Mouse (Mus musculus): ENCODE results near the gene Hist1h2bb. TPM values are rescaled to one million over a fixed set of nuclear protein-coding genes. Genes with fewer than 3 reads are reported as not detected.
A peak's percentile ranks its signal among the peaks of the same experiment; 100 is the strongest.

Hist1h2bb gene
- polyA plus RNA-seq, 1 experiment from 2014 or later, result 4.0 TPM

GRCm38 (mm10) chr13:23705751-23706356 is 40.7 kb upstream of the Hist1h2bb start:
- no peak for ATAC-seq (ENCODE audit: low read depth)
- Histone ChIP-seq H3K9me3 (ENCODE audit: control insufficient read depth, low read length) (no peaks in the 10 kb centered on the region), H3K27me3 (ENCODE audit: control insufficient read depth, insufficient read depth, low read depth, low read length) (no peaks in the 10 kb centered on the region), H3K9ac (ENCODE audit: low read length) (no peak overlapping the region), H3K27ac (ENCODE audit: low read length) (no peak overlapping the region), H3K36me3 (ENCODE audit: control insufficient read depth, insufficient read depth, low read length) (no peaks in the 10 kb centered on the region), H3K4me1 (replicated peaks; ENCODE audit: control insufficient read depth, insufficient read depth, low read length) (peaks cover 7% of the 10 kb centered on the region; the same call in 1 of the 2 replicates), H3K4me3 (ENCODE audit: low read length) (no peak overlapping the region), H3K4me2 (ENCODE audit: low read depth, low read length) (no peak overlapping the region)
- 84% methylated on average over 7 of the region's 7 CpGs for WGBS

- H3K4me1 ChIP-seq (replicated peaks; ENCODE audit: control insufficient read depth, insufficient read depth, low read length), result 0 out of 2 replicates have a peak, but pooled peaks cover 4% of the 10 kb centered on the region
- no peak for ATAC-seq (ENCODE audit: low read depth)
- no peak overlapping the region for H3K9ac ChIP-seq (ENCODE audit: low read length)
- no peaks in the 10 kb centered on the region for H3K27me3 ChIP-seq (ENCODE audit: control insufficient read depth, insufficient read depth, low read depth, low read length)
- H3K36me3 ChIP-seq (ENCODE audit: control insufficient read depth, insufficient read depth, low read length), result no peaks in the 10 kb centered on the region
- H3K4me2 ChIP-seq (ENCODE audit: low read depth, low read length), result no peak overlapping the region
- H3K9me3 ChIP-seq (ENCODE audit: control insufficient read depth, low read length), result no peaks in the 10 kb centered on the region
- no peak overlapping the region for H3K27ac ChIP-seq (ENCODE audit: low read length)
- 86% methylated on average over 12 of the region's 12 CpGs for WGBS
- H3K4me3 ChIP-seq (ENCODE audit: low read length), result no peak overlapping the region
Observed at GRCm38 (mm10) chr13:23706771-23707170, 39.8 kb upstream of the Hist1h2bb start.

- Histone ChIP-seq H3K4me1 (replicated peaks; ENCODE audit: control insufficient read depth, insufficient read depth, low read length) (0 out of 2 replicates have a peak, but pooled peaks cover 4% of the 10 kb centered on the region), H3K27ac (ENCODE audit: low read length) (no peak overlapping the region), H3K4me2 (ENCODE audit: low read depth, low read length) (no peak overlapping the region), H3K36me3 (ENCODE audit: control insufficient read depth, insufficient read depth, low read length) (no peaks in the 10 kb centered on the region), H3K4me3 (ENCODE audit: low read length) (no peak overlapping the region), H3K9ac (ENCODE audit: low read length) (no peak overlapping the region), H3K27me3 (ENCODE audit: control insufficient read depth, insufficient read depth, low read depth, low read length) (no peaks in the 10 kb centered on the region), H3K9me3 (ENCODE audit: control insufficient read depth, low read length) (no peaks in the 10 kb centered on the region)
- 89% methylated on average over 4 of the region's 4 CpGs for WGBS
- no peak for ATAC-seq (ENCODE audit: low read depth)
Observed at GRCm38 (mm10) chr13:23708041-23708440, 38.5 kb upstream of the Hist1h2bb start.

GRCm38 (mm10) chr13:23708654-23709053 is 37.9 kb upstream of the Hist1h2bb start:
- Histone ChIP-seq H3K27me3 (ENCODE audit: control insufficient read depth, insufficient read depth, low read depth, low read length) (no peaks in the 10 kb centered on the region), H3K27ac (ENCODE audit: low read length) (no peak overlapping the region), H3K36me3 (ENCODE audit: control insufficient read depth, insufficient read depth, low read length) (no peaks in the 10 kb centered on the region), H3K4me1 (replicated peaks; ENCODE audit: control insufficient read depth, insufficient read depth, low read length) (0 out of 2 replicates have a peak, but pooled peaks cover 4% of the 10 kb centered on the region), H3K4me3 (ENCODE audit: low read length) (no peak overlapping the region), H3K4me2 (ENCODE audit: low read depth, low read length) (no peak overlapping the region), H3K9me3 (ENCODE audit: control insufficient read depth, low read length) (no peaks in the 10 kb centered on the region), H3K9ac (ENCODE audit: low read length) (no peak overlapping the region)
- WGBS, result 70% methylated on average over 4 of the region's 4 CpGs
- ATAC-seq (ENCODE audit: low read depth), result no peak

GRCm38 (mm10) chr13:23709714-23710373 is 36.7 kb upstream of the Hist1h2bb start:
- ATAC-seq (ENCODE audit: low read depth), result peak; percentile 28; the same call in 1 of the 2 replicates

GRCm38 (mm10) chr13:23710374-23711089 is 36.0 kb upstream of the Hist1h2bb start, which contains the start of gene Hfe:
Gene Hfe, minus strand, starts transcription at chr13:23710854.
- Histone ChIP-seq H3K9ac (ENCODE audit: low read length) (peak within 1 kb of the TSS; percentile 69), H3K36me3 (ENCODE audit: control insufficient read depth, insufficient read depth, low read length) (no peaks in the 10 kb centered on the region), H3K4me2 (ENCODE audit: low read depth, low read length) (peak within 1 kb of the TSS; percentile 78), H3K4me1 (replicated peaks; ENCODE audit: control insufficient read depth, insufficient read depth, low read length) (0 out of 2 replicates have a peak, but pooled peaks cover 4% of the 10 kb centered on the region), H3K27ac (ENCODE audit: low read length) (0 out of 2 replicates have a peak within 1 kb of the TSS, but pooled peaks have one; percentile 27), H3K4me3 (ENCODE audit: low read length) (peak within 1 kb of the TSS; percentile 55), H3K9me3 (ENCODE audit: control insufficient read depth, low read length) (no peaks in the 10 kb centered on the region), H3K27me3 (ENCODE audit: control insufficient read depth, insufficient read depth, low read depth, low read length) (no peaks in the 10 kb centered on the region)
- 3% methylated on average over 17 of the region's 17 CpGs for WGBS
- peak; percentile 77 for ATAC-seq (ENCODE audit: low read depth)

More at GRCm38 (mm10) chr13:23709714-23710373, 36.7 kb upstream of the Hist1h2bb start:
- Histone ChIP-seq H3K4me1 (replicated peaks; ENCODE audit: control insufficient read depth, insufficient read depth, low read length) (0 out of 2 replicates have a peak, but pooled peaks cover 4% of the 10 kb centered on the region), H3K4me2 (ENCODE audit: low read depth, low read length) (peak overlapping the region; percentile 78), H3K27me3 (ENCODE audit: control insufficient read depth, insufficient read depth, low read depth, low read length) (no peaks in the 10 kb centered on the region), H3K4me3 (ENCODE audit: low read length) (peak overlapping the region; percentile 55), H3K9ac (ENCODE audit: low read length) (peak overlapping the region; percentile 69), H3K27ac (ENCODE audit: low read length) (0 out of 2 replicates have a peak overlapping the region, but pooled peaks have one; percentile 27), H3K9me3 (ENCODE audit: control insufficient read depth, low read length) (no peaks in the 10 kb centered on the region), H3K36me3 (ENCODE audit: control insufficient read depth, insufficient read depth, low read length) (no peaks in the 10 kb centered on the region)
- WGBS, result 29% methylated on average over 13 of the region's 15 CpGs

GRCm38 (mm10) chr13:23716261-23717042 is 30.1 kb upstream of the Hist1h2bb start:
- H3K27ac ChIP-seq (ENCODE audit: low read length), result no peak overlapping the region
- no peak overlapping the region for H3K4me2 ChIP-seq (ENCODE audit: low read depth, low read length)
- H3K9me3 ChIP-seq (ENCODE audit: control insufficient read depth, low read length), result no peaks in the 10 kb centered on the region
- ATAC-seq (ENCODE audit: low read depth), result no peak
- 75% methylated on average over 5 of the region's 5 CpGs for WGBS
- H3K4me3 ChIP-seq (ENCODE audit: low read length), result no peak overlapping the region
- no peaks in the 10 kb centered on the region for H3K36me3 ChIP-seq (ENCODE audit: control insufficient read depth, insufficient read depth, low read length)
- H3K27me3 ChIP-seq (ENCODE audit: control insufficient read depth, insufficient read depth, low read depth, low read length), result no peaks in the 10 kb centered on the region
- H3K9ac ChIP-seq (ENCODE audit: low read length), result no peak overlapping the region
- no peaks in the 10 kb centered on the region for H3K4me1 ChIP-seq (replicated peaks; ENCODE audit: control insufficient read depth, insufficient read depth, low read length)

GRCm38 (mm10) chr13:23717176-23717575 is 29.4 kb upstream of the Hist1h2bb start:
- no peaks in the 10 kb centered on the region for H3K4me1 ChIP-seq (replicated peaks; ENCODE audit: control insufficient read depth, insufficient read depth, low read length)
- ATAC-seq (ENCODE audit: low read depth), result no peak
- no peak overlapping the region for H3K27ac ChIP-seq (ENCODE audit: low read length)
- H3K27me3 ChIP-seq (ENCODE audit: control insufficient read depth, insufficient read depth, low read depth, low read length), result no peaks in the 10 kb centered on the region
- H3K9ac ChIP-seq (ENCODE audit: low read length), result no peak overlapping the region
- H3K36me3 ChIP-seq (ENCODE audit: control insufficient read depth, insufficient read depth, low read length), result no peaks in the 10 kb centered on the region
- H3K4me2 ChIP-seq (ENCODE audit: low read depth, low read length), result no peak overlapping the region
- no peaks in the 10 kb centered on the region for H3K9me3 ChIP-seq (ENCODE audit: control insufficient read depth, low read length)
- WGBS, result 46% methylated on average over 11 of the region's 11 CpGs
- H3K4me3 ChIP-seq (ENCODE audit: low read length), result no peak overlapping the region
